Mouse (Mus musculus): ENCODE measurements around the gene Pias4.

GRCm38 (mm10) chr10:81198230-81198629 lies 30.5 kb upstream of the Pias4 start:
- TF ChIP-seq MYOG (IDR thresholded peaks at IDR 0.05; ENCODE audit: control insufficient read depth, extremely low read depth, insufficient read length) (no peak), CTCF (IDR thresholded peaks at IDR 0.05; ENCODE audit: control insufficient read depth, insufficient read depth, insufficient read length) (no peak), MAX (IDR thresholded peaks at IDR 0.05) (no peak), FOSL1 (IDR thresholded peaks at IDR 0.05; ENCODE audit: insufficient read depth, low read length, poor library complexity, severe bottlenecking) (no peak), CEBPB (IDR thresholded peaks at IDR 0.05; ENCODE audit: low read depth) (no peak)
